Mouse (Mus musculus): ENCODE results near the gene Fcer1g. TPM values are rescaled to one million over a fixed set of nuclear protein-coding genes. Genes with fewer than 3 reads are reported as not detected.
A peak's percentile ranks its signal among the peaks of the same experiment; 100 is the strongest.

Fcer1g gene
- polyA plus RNA-seq, 1 experiment from 2014 or later, result 20.2 TPM

- peaks cover 18% of the 10 kb centered on the region for H3K27me3 ChIP-seq
- WGBS, result 100% methylated on average over 1 of the region's 1 CpGs
- no peak overlapping the region for H3K9ac ChIP-seq (replicated peaks)
- peaks cover 6% of the 10 kb centered on the region for H3K4me1 ChIP-seq (replicated peaks)
- H3K9me3 ChIP-seq, result no peaks in the 10 kb centered on the region
- no peak overlapping the region for H3K4me3 ChIP-seq (replicated peaks)
- no peaks in the 10 kb centered on the region for H3K36me3 ChIP-seq
- H3K4me2 ChIP-seq (replicated peaks), result no peak overlapping the region
- no peak overlapping the region for H3K27ac ChIP-seq
- no peak for ATAC-seq
Observed at GRCm38 (mm10) chr1:171200769-171201168, 33.4 kb downstream of the Fcer1g start.

DNA sequence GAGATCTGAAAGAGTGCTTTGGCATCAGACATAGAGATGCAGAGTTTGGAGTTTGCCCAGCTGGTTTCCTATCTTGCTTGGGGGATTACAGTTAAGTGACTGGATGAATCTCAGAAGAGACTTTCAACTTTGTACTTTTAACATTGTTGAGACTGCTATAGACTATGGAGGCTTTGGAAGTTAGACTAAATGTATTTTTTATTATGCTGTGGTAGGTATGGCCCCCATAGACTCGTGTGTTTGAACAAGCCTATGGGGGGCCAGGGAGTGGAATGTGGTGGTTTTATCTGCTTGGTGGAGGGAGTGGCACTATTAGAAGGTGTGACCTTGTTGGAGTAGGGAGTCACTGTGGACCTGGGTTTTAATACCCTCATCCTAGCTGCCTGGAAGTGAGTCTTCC is 34.6 kb downstream of the Fcer1g start:
- WGBS, result 69% methylated on average over 1 of the region's 1 CpGs
- Histone ChIP-seq H3K9me3 (no peaks in the 10 kb centered on the region), H3K27me3 (peaks cover 31% of the 10 kb centered on the region), H3K4me3 (replicated peaks) (no peak overlapping the region), H3K4me1 (replicated peaks) (peaks cover 18% of the 10 kb centered on the region), H3K36me3 (no peaks in the 10 kb centered on the region), H3K9ac (replicated peaks) (no peak overlapping the region), H3K4me2 (replicated peaks) (no peak overlapping the region), H3K27ac (no peak overlapping the region)
- no peak for ATAC-seq

- peak within 1 kb of the TSS; percentile 63 for H3K4me3 ChIP-seq (replicated peaks)
- peak within 1 kb of the TSS; percentile 96 for H3K4me2 ChIP-seq (replicated peaks)
- H3K27me3 ChIP-seq, result peaks cover 46% of the 10 kb centered on the region
- H3K9ac ChIP-seq (replicated peaks), result peak within 1 kb of the TSS; percentile 72
- H3K9me3 ChIP-seq, result no peaks in the 10 kb centered on the region
- peak; percentile 89 for ATAC-seq
- under 1% methylated on average over 33 of the region's 33 CpGs for WGBS
- peaks cover 42% of the 10 kb centered on the region for H3K4me1 ChIP-seq (replicated peaks)
- H3K36me3 ChIP-seq, result no peaks in the 10 kb centered on the region
- no peak within 1 kb of the TSS for H3K27ac ChIP-seq
Observed at GRCm38 (mm10) chr1:171195887-171196397, 38.2 kb downstream of the Fcer1g start, which contains the start of gene Pcp4l1. Gene Pcp4l1, minus strand, starts transcription at chr1:171196268.

GRCm38 (mm10) chr1:171195046-171195822 is 38.9 kb downstream of the Fcer1g start:
- H3K27me3 ChIP-seq, result peaks cover 52% of the 10 kb centered on the region
- 4% methylated on average over 20 of the region's 20 CpGs for WGBS

DNA sequence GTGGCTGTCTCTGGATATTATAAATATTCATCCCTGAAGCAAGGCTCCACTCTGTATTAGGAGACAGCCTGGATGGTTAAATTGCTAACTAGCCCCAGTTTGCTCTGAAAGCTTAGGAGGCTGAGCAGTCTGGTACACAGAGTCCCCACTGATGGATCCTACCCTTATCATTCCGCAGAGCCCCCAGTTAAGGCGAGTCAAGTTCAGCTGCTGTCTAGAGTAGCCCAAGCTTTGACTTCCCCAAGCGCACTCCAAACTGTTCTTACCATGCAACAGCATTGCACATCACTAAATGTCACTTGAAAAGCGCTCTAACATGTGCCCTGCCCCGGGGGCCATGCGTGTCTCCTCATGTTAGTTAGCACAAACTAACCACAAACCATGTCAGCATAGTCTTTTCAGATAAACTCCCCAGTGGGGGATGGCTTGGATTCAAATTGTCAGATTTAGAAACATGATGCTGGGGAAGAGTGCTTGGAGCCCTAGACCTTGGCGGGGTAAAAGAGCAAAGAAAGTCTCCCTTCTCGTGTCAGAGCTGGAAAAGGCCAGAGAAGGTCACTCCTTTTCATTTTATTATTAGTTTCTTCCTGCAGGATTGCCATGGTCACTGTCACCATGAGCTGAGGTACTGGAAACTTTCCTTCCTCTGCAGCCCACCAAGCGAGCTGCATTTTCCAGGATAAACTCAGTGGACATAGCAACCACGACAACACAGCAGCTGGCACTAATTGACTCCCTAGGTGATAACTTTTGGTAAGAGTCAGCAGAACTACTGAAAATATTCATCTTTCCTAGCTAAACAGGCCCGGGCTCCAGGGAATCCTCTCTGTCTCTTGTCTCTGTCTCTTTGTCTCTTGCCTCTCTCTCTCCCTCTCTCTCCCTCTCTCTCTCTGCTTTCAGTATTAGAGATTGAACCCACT is 40.0 kb downstream of the Fcer1g start:
- Histone ChIP-seq H3K27ac (peak overlapping the region; percentile 37; the same call in 1 of the 2 replicates), H3K27me3 (peaks cover 52% of the 10 kb centered on the region), H3K9me3 (no peaks in the 10 kb centered on the region), H3K4me1 (replicated peaks) (peaks cover 50% of the 10 kb centered on the region), H3K9ac (replicated peaks) (no peak overlapping the region), H3K4me3 (replicated peaks) (peak overlapping the region; percentile 29), H3K36me3 (no peaks in the 10 kb centered on the region), H3K4me2 (replicated peaks) (peak overlapping the region; percentile 96)
- no peak for ATAC-seq
- WGBS, result 23% methylated on average over 11 of the region's 11 CpGs

More at GRCm38 (mm10) chr1:171195046-171195822, 38.9 kb downstream of the Fcer1g start:
- peak overlapping the region; percentile 96 for H3K4me2 ChIP-seq (replicated peaks)
- H3K4me1 ChIP-seq (replicated peaks), result peaks cover 42% of the 10 kb centered on the region
- H3K9me3 ChIP-seq, result no peaks in the 10 kb centered on the region
- no peaks in the 10 kb centered on the region for H3K36me3 ChIP-seq
- H3K9ac ChIP-seq (replicated peaks), result peak overlapping the region; percentile 72
- H3K27ac ChIP-seq, result no peak overlapping the region
- H3K4me3 ChIP-seq (replicated peaks), result peak overlapping the region; percentile 63
- peak; percentile 6; the same call in 1 of the 2 replicates for ATAC-seq

- Histone ChIP-seq H3K9ac (replicated peaks) (peak overlapping the region; percentile 29), H3K9me3 (no peaks in the 10 kb centered on the region), H3K4me1 (replicated peaks) (peaks cover 59% of the 10 kb centered on the region), H3K36me3 (no peaks in the 10 kb centered on the region), H3K27me3 (peaks cover 48% of the 10 kb centered on the region), H3K4me2 (replicated peaks) (peak overlapping the region; percentile 96), H3K27ac (peak overlapping the region; percentile 37), H3K4me3 (replicated peaks) (peak overlapping the region; percentile 29)
- WGBS, result 3% methylated on average over 18 of the region's 18 CpGs
- peak; percentile 48 for ATAC-seq
Observed at GRCm38 (mm10) chr1:171193093-171193840, 40.9 kb downstream of the Fcer1g start.

DNA sequence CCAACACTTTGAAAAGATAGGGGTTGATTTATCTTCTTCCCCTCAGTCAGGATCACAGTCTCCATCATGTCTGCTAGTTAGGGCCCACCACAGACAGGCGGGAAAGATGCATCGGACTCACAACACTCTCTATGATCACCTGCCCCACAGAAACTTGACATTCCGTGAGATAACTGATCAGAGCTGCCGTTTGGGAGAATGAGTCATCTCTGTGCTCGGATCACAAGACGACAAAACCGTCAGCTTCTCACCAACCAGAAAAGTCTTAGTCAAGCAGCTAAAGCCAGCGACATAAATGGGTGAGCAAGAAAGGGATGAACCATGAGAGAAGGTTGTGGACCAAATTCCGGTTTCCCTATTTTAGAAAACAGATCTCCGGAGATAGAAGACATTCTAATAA is 41.9 kb downstream of the Fcer1g start:
- 42% methylated on average over 10 of the region's 10 CpGs for WGBS
- no peak overlapping the region for H3K4me3 ChIP-seq (replicated peaks)
- no peak for ATAC-seq
- H3K4me1 ChIP-seq (replicated peaks), result peaks cover 62% of the 10 kb centered on the region
- H3K27me3 ChIP-seq, result peaks cover 43% of the 10 kb centered on the region
- no peak overlapping the region for H3K27ac ChIP-seq
- H3K9me3 ChIP-seq, result no peaks in the 10 kb centered on the region
- no peak overlapping the region for H3K9ac ChIP-seq (replicated peaks)
- H3K36me3 ChIP-seq, result no peaks in the 10 kb centered on the region
- H3K4me2 ChIP-seq (replicated peaks), result peak overlapping the region; percentile 96

- Histone ChIP-seq H3K4me2 (replicated peaks) (no peak overlapping the region), H3K9me3 (no peaks in the 10 kb centered on the region), H3K27ac (no peak overlapping the region), H3K4me3 (replicated peaks) (no peak overlapping the region), H3K4me1 (replicated peaks) (peaks cover 61% of the 10 kb centered on the region), H3K9ac (replicated peaks) (no peak overlapping the region), H3K36me3 (no peaks in the 10 kb centered on the region), H3K27me3 (peaks cover 34% of the 10 kb centered on the region)
- no peak for ATAC-seq
- 96% methylated on average over 9 of the region's 9 CpGs for WGBS
Observed at GRCm38 (mm10) chr1:171190832-171191231, 43.3 kb downstream of the Fcer1g start.

DNA sequence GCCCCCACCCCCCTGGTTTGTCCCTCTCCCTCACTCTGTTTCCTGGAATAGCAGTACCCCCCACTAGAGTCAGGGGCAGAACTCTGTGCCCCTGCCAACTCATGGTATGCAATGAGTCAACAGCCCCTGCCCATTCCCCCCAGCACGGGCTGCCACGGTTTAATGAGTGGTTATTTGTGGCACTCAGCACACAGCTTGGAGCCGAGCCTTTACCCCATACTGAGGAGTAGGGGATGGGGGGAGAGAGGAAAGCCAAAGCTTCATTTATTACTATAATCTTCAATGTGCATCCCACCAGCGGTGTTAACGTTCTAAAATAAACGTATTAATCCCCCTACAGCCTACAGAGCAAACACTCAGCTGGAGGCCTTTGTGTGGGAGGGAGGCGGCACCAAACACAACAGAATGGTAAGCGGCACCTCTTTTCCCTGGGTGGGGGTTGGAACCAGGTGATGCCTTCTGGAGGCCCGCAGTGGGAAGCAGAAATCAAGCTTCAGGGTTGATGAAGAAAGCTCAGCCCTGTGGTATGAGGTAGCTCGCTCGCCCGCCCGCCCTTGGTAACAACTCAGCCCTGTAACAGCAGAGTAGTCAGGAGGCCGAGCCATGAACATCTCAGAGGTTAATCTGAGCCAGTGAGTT is 44.6 kb downstream of the Fcer1g start:
- Histone ChIP-seq H3K27me3 (peaks cover 22% of the 10 kb centered on the region), H3K36me3 (no peaks in the 10 kb centered on the region), H3K9me3 (no peaks in the 10 kb centered on the region), H3K27ac (peak overlapping the region; percentile 25), H3K4me3 (replicated peaks) (no peak overlapping the region), H3K4me2 (replicated peaks) (no peak overlapping the region), H3K9ac (replicated peaks) (no peak overlapping the region), H3K4me1 (replicated peaks) (peaks cover 50% of the 10 kb centered on the region)
- 0 out of 2 replicates have a peak, but pooled peaks have one; percentile 28 for ATAC-seq
- 23% methylated on average over 14 of the region's 14 CpGs for WGBS

- Histone ChIP-seq H3K27ac (no peak overlapping the region; the same call in 1 of the 2 replicates), H3K4me1 (replicated peaks) (peaks cover 44% of the 10 kb centered on the region), H3K4me2 (replicated peaks) (no peak overlapping the region), H3K4me3 (replicated peaks) (no peak overlapping the region), H3K9me3 (no peaks in the 10 kb centered on the region), H3K27me3 (peaks cover 16% of the 10 kb centered on the region), H3K9ac (replicated peaks) (no peak overlapping the region), H3K36me3 (no peaks in the 10 kb centered on the region)
- no peak for ATAC-seq
- WGBS, result 5% methylated on average over 8 of the region's 8 CpGs
Observed at GRCm38 (mm10) chr1:171189046-171189445, 45.1 kb downstream of the Fcer1g start.

Data from midbrain, embryonic 13.5 days (tissue).